Mouse (Mus musculus) embryonic facial prominence, embryonic 15.5 days (tissue): ENCODE measurements around the gene Gm5580. TPM values are rescaled to one million over a fixed set of nuclear protein-coding genes. Genes with fewer than 3 reads are reported as not detected.

Source experiments
- polyA plus RNA-seq: library from polyadenylated mRNA; unstranded; fragments of >200 nt; fragmentation: Nextera tagmentation; extraction: Ambion mirVana; gene quantifications from 2 replicates; pipeline ENCODE4 v1.2.1, GENCODE M21; 2015

Gene Gm5580
- polyA plus RNA-seq, 1 experiment from 2014 or later = 0.31 TPM

Other genes starting within 250 kb of the Gm5580 start
- 30.1 and 30.5 TPM in 2 replicates for gene March8, start 213.1 kb upstream of the Gm5580 start, polyA plus RNA-seq
- 2.3 TPM in 2 replicates for gene Alox5, start 90.0 kb upstream of the Gm5580 start, polyA plus RNA-seq
- gene Olfr211, start 62.0 kb upstream of the Gm5580 start, polyA plus RNA-seq = not detected in 2 replicates
- not detected in 2 replicates for gene Olfr212, start 44.6 kb upstream of the Gm5580 start, polyA plus RNA-seq
- gene Olfr213, start 12.7 kb upstream of the Gm5580 start, polyA plus RNA-seq = not detected in 2 replicates
- gene Olfr214, start 3.1 kb downstream of the Gm5580 start, polyA plus RNA-seq = not detected in 2 replicates
- gene Olfr215, start 33.1 kb downstream of the Gm5580 start, polyA plus RNA-seq = not detected in 2 replicates
- 138 and 139 TPM in 2 replicates for gene Zfp422, start 77.9 kb downstream of the Gm5580 start, polyA plus RNA-seq
- 31.0 and 31.8 TPM in 2 replicates for gene Depp1, start 99.5 kb downstream of the Gm5580 start, polyA plus RNA-seq
- 14.1 and 14.8 TPM in 2 replicates for gene Rassf4, start 122.8 kb downstream of the Gm5580 start, polyA plus RNA-seq
- gene Tmem72, start 165.8 kb downstream of the Gm5580 start, polyA plus RNA-seq = 0.05 and 0.15 TPM in 2 replicates